Mouse (Mus musculus) liver, embryonic 11.5 days (tissue): ENCODE results near the gene Atl3. TPM values are rescaled to one million over a fixed set of nuclear protein-coding genes. Genes with fewer than 3 reads are reported as not detected.

Source experiments
- ATAC-seq: fragments of 200-750 bp; cut with Nextera tagmentation; replicated peaks from 2 replicates; pipeline ENCODE4 v1.8.0; 2017; ENCODE audit warnings: moderate number of reproducible peaks, mild to moderate bottlenecking, moderate TSS enrichment, moderate library complexity; ENCODE audit not compliant: low FRiP score
- DNase-seq: peaks from one replicate; pipeline ENCODE4 v3.0.0-alpha.2; 2017; ENCODE audit warnings: low spot score
- H3K27ac ChIP-seq: fragments of 300-500 bp; sonication (generic); 2 replicates; pipeline ENCODE4 v1.5.1; 2014; ENCODE audit warnings: mild to moderate bottlenecking, low read depth, low read length, control low read depth
- H3K27me3 ChIP-seq: fragments of 300-500 bp; sonication (generic); replicated peaks from 2 replicates; pipeline ENCODE4 v1.6.1; 2014; ENCODE audit warnings: low read length, mixed read lengths; ENCODE audit not compliant: control insufficient read depth, insufficient read depth
- H3K36me3 ChIP-seq: fragments of 300-500 bp; sonication (generic); 2 replicates; pipeline ENCODE4 v1.6.1; 2014; ENCODE audit warnings: mild to moderate bottlenecking, low read length, moderate library complexity, mixed read lengths; ENCODE audit not compliant: control insufficient read depth, insufficient read depth
- H3K4me1 ChIP-seq: fragments of 300-500 bp; sonication (generic); replicated peaks from 2 replicates; pipeline ENCODE4 v1.6.1; 2014; ENCODE audit warnings: low read length, mixed read lengths; ENCODE audit not compliant: control insufficient read depth, insufficient read depth
- H3K4me2 ChIP-seq: fragments of 300-500 bp; sonication (generic); 2 replicates; pipeline ENCODE4 v1.6.1; 2014; ENCODE audit warnings: mild to moderate bottlenecking, control low read depth, moderate library complexity
- H3K4me3 ChIP-seq: fragments of 300-500 bp; sonication (generic); 2 replicates; pipeline ENCODE4 v1.5.1; 2014; ENCODE audit warnings: low read depth, low read length, control low read depth
- H3K9ac ChIP-seq: fragments of 300-500 bp; sonication (generic); 2 replicates; pipeline ENCODE4 v1.6.1; 2014; ENCODE audit warnings: low read depth, low read length, control low read depth
- H3K9me3 ChIP-seq: fragments of 300-500 bp; sonication (generic); 2 replicates; pipeline ENCODE4 v1.6.1; 2016; ENCODE audit warnings: low read length, inconsistent platforms, mixed read lengths; ENCODE audit not compliant: control insufficient read depth
- WGBS: fragments of 180-500 bp; shearing (Covaris S2); extraction: QIAGEN DNeasy Blood & Tissue Kit; methylation state at CpG from one replicate; pipeline ENCODE4 v1.1.7; 2014; 5-methylcytosine and 5-hydroxymethylcytosine counted together
- polyA plus RNA-seq: library from polyadenylated mRNA; unstranded; fragments of >200 nt; fragmentation: Nextera tagmentation; extraction: Ambion mirVana; gene quantifications from 2 replicates; pipeline ENCODE4 v1.2.1, GENCODE M21; 2014

The Atl3 gene
- 10.7 and 11.2 TPM in 2 replicates for polyA plus RNA-seq

- Histone ChIP-seq H3K27me3 (no peaks in the 10 kb centered on the region), H3K4me1 (no peaks in the 10 kb centered on the region), H3K36me3 (no peaks in the 10 kb centered on the region), H3K4me2 (peak within 1 kb of the TSS; percentile 93), H3K4me3 (peak within 1 kb of the TSS; percentile 70), H3K27ac (peak within 1 kb of the TSS; percentile 98), H3K9me3 (no peaks in the 10 kb centered on the region), H3K9ac (peak within 1 kb of the TSS; percentile 92)
- WGBS, result 26% methylated on average over 31 of the region's 31 CpGs
- peak; percentile 37 for DNase-seq
- ATAC-seq, result no peak
These were observed at the start of gene Atl3 for GRCm38 (mm10) chr19:7493352-7494186. Gene Atl3, plus strand, starts transcription at chr19:7494040.

- H3K9me3 ChIP-seq, result no peaks in the 10 kb centered on the region
- no peak overlapping the region for H3K4me2 ChIP-seq
- H3K9ac ChIP-seq, result no peak overlapping the region
- ATAC-seq (no peak), DNase-seq (no peak)
- WGBS, result 82% methylated on average over 2 of the region's 2 CpGs
- H3K36me3 ChIP-seq, result peaks cover 5% of the 10 kb centered on the region; the same call in 1 of the 2 replicates
- no peaks in the 10 kb centered on the region for H3K27me3 ChIP-seq
- H3K27ac ChIP-seq, result no peak overlapping the region
- H3K4me1 ChIP-seq, result 0 out of 2 replicates have a peak, but pooled peaks cover 3% of the 10 kb centered on the region
- H3K4me3 ChIP-seq, result no peak overlapping the region
These were observed 48.7 kb upstream of the Atl3 start for GRCm38 (mm10) chr19:7445105-7445504.

GRCm38 (mm10) chr19:7445596-7445995, 48.2 kb upstream of the Atl3 start:
- DNase-seq (no peak), ATAC-seq (no peak)
- Histone ChIP-seq H3K4me3 (no peak overlapping the region), H3K4me1 (0 out of 2 replicates have a peak, but pooled peaks cover 3% of the 10 kb centered on the region), H3K27ac (no peak overlapping the region), H3K4me2 (no peak overlapping the region), H3K27me3 (no peaks in the 10 kb centered on the region), H3K36me3 (peaks cover 5% of the 10 kb centered on the region; the same call in 1 of the 2 replicates), H3K9me3 (no peaks in the 10 kb centered on the region), H3K9ac (no peak overlapping the region)
- 81% methylated on average over 1 of the region's 1 CpGs for WGBS

GRCm38 (mm10) chr19:7456803-7457202, 37.0 kb upstream of the Atl3 start:
- 75% methylated on average over 2 of the region's 2 CpGs for WGBS
- no peak overlapping the region for H3K27ac ChIP-seq
- no peak for ATAC-seq
- H3K9ac ChIP-seq, result no peak overlapping the region
- DNase-seq, result no peak
- H3K27me3 ChIP-seq, result no peaks in the 10 kb centered on the region
- H3K36me3 ChIP-seq, result no peaks in the 10 kb centered on the region; the same call in 1 of the 2 replicates
- H3K4me3 ChIP-seq, result no peak overlapping the region
- H3K9me3 ChIP-seq, result no peaks in the 10 kb centered on the region
- H3K4me2 ChIP-seq, result no peak overlapping the region
- H3K4me1 ChIP-seq, result no peaks in the 10 kb centered on the region

- Histone ChIP-seq H3K9ac (no peak overlapping the region), H3K4me2 (no peak overlapping the region), H3K36me3 (no peaks in the 10 kb centered on the region; the same call in 1 of the 2 replicates), H3K27ac (no peak overlapping the region), H3K27me3 (no peaks in the 10 kb centered on the region), H3K4me1 (no peaks in the 10 kb centered on the region), H3K9me3 (no peaks in the 10 kb centered on the region), H3K4me3 (no peak overlapping the region)
- no peak for ATAC-seq
- no peak for DNase-seq
These were observed 34.9 kb upstream of the Atl3 start for GRCm38 (mm10) chr19:7458901-7459300.

- no peaks in the 10 kb centered on the region for H3K27me3 ChIP-seq
- H3K4me2 ChIP-seq, result no peak overlapping the region
- no peak for DNase-seq
- H3K27ac ChIP-seq, result no peak overlapping the region
- no peaks in the 10 kb centered on the region for H3K9me3 ChIP-seq
- no peaks in the 10 kb centered on the region; the same call in 1 of the 2 replicates for H3K36me3 ChIP-seq
- no peak overlapping the region for H3K4me3 ChIP-seq
- 88% methylated on average over 2 of the region's 2 CpGs for WGBS
- ATAC-seq, result no peak
- H3K4me1 ChIP-seq, result no peaks in the 10 kb centered on the region
- no peak overlapping the region for H3K9ac ChIP-seq
These were observed 34.5 kb upstream of the Atl3 start for GRCm38 (mm10) chr19:7459370-7459769.

GRCm38 (mm10) chr19:7467915-7468314, 25.9 kb upstream of the Atl3 start:
- Histone ChIP-seq H3K4me2 (no peak overlapping the region), H3K9ac (no peak overlapping the region), H3K27me3 (no peaks in the 10 kb centered on the region), H3K27ac (no peak overlapping the region), H3K4me3 (no peak overlapping the region), H3K9me3 (no peaks in the 10 kb centered on the region), H3K4me1 (no peaks in the 10 kb centered on the region), H3K36me3 (no peaks in the 10 kb centered on the region; the same call in 1 of the 2 replicates)
- ATAC-seq (no peak), DNase-seq (no peak)

- Histone ChIP-seq H3K4me2 (no peak overlapping the region), H3K36me3 (no peaks in the 10 kb centered on the region; the same call in 1 of the 2 replicates), H3K4me1 (no peaks in the 10 kb centered on the region), H3K9ac (no peak overlapping the region), H3K4me3 (no peak overlapping the region), H3K27me3 (no peaks in the 10 kb centered on the region), H3K27ac (no peak overlapping the region), H3K9me3 (no peaks in the 10 kb centered on the region)
- no peak for ATAC-seq
- WGBS, result 98% methylated on average over 2 of the region's 2 CpGs
- DNase-seq, result no peak
These were observed 23.2 kb upstream of the Atl3 start for GRCm38 (mm10) chr19:7470643-7471042.

GRCm38 (mm10) chr19:7479751-7480248, 14.0 kb upstream of the Atl3 start:
- DNase-seq (no peak), ATAC-seq (no peak)
- Histone ChIP-seq H3K27me3 (no peaks in the 10 kb centered on the region), H3K9me3 (no peaks in the 10 kb centered on the region), H3K27ac (no peak overlapping the region), H3K4me2 (no peak overlapping the region), H3K9ac (no peak overlapping the region), H3K4me3 (no peak overlapping the region), H3K4me1 (peaks cover 12% of the 10 kb centered on the region), H3K36me3 (no peaks in the 10 kb centered on the region)
- 96% methylated on average over 3 of the region's 3 CpGs for WGBS
